Mouse (Mus musculus) megakaryocyte, embryonic 14.5 days (primary cell): ENCODE results near the gene Ctsw. TPM values are rescaled to one million over a fixed set of nuclear protein-coding genes. Genes with fewer than 3 reads are reported as not detected.

Source experiments
- H3K27me3 ChIP-seq: replicated peaks from 2 replicates; pipeline ENCODE3; 2012; ENCODE audit warnings: inconsistent platforms
- H3K36me3 ChIP-seq: replicated peaks from 2 replicates; pipeline ENCODE3; 2012; ENCODE audit warnings: low read length, inconsistent platforms, mixed read lengths
- H3K4me1 ChIP-seq: 2 replicates; pipeline ENCODE4 v1.6.1; 2012; ENCODE audit warnings: inconsistent platforms
- H3K4me3 ChIP-seq: replicated peaks from 2 replicates; pipeline ENCODE3; 2012; ENCODE audit warnings: moderate library complexity, mild to moderate bottlenecking, inconsistent platforms
- H3K9me3 ChIP-seq: 2 replicates; pipeline ENCODE4 v1.6.1; 2012; ENCODE audit warnings: inconsistent platforms
- FLI1 ChIP-seq: IDR thresholded peaks from 2 replicates; pipeline ENCODE4 v1.6.1; 2012; ENCODE audit warnings: low read length, inconsistent platforms, mixed read lengths
- GATA1 ChIP-seq: IDR thresholded peaks from 3 replicates; pipeline ENCODE4 v1.6.1; 2012; ENCODE audit warnings: mixed read lengths, low read length, inconsistent platforms, borderline replicate concordance
- polyA plus RNA-seq: library from polyadenylated mRNA; stranded (reverse); fragments of >175 nt; gene quantifications from 2 replicates; pipeline ENCODE4 v1.2.3, GENCODE M21; 2012; ENCODE audit warnings: low replicate concordance; ENCODE audit not compliant: insufficient read depth

The Ctsw gene
- polyA plus RNA-seq, 1 experiment, result not detected

- no peaks in the 10 kb centered on the region for H3K36me3 ChIP-seq
- peaks cover 11% of the 10 kb centered on the region for H3K9me3 ChIP-seq
- H3K4me3 ChIP-seq, result no peak overlapping the region
- TF ChIP-seq GATA1 (no peak), FLI1 (no peak)
- peaks cover 35% of the 10 kb centered on the region for H3K4me1 ChIP-seq
- H3K27me3 ChIP-seq, result peaks cover 58% of the 10 kb centered on the region
Measured at GRCm38 (mm10) chr19:5444371-5444908, 23.9 kb downstream of the Ctsw start.

- peaks cover 66% of the 10 kb centered on the region for H3K4me1 ChIP-seq
- no peaks in the 10 kb centered on the region for H3K9me3 ChIP-seq
- TF ChIP-seq GATA1, result no peak
- TF ChIP-seq FLI1, result no peak
- H3K27me3 ChIP-seq, result peaks cover 18% of the 10 kb centered on the region
- H3K36me3 ChIP-seq, result no peaks in the 10 kb centered on the region
- peak overlapping the region; percentile 91 for H3K4me3 ChIP-seq
Measured at GRCm38 (mm10) chr19:5433951-5434350, 34.4 kb downstream of the Ctsw start.

DNA sequence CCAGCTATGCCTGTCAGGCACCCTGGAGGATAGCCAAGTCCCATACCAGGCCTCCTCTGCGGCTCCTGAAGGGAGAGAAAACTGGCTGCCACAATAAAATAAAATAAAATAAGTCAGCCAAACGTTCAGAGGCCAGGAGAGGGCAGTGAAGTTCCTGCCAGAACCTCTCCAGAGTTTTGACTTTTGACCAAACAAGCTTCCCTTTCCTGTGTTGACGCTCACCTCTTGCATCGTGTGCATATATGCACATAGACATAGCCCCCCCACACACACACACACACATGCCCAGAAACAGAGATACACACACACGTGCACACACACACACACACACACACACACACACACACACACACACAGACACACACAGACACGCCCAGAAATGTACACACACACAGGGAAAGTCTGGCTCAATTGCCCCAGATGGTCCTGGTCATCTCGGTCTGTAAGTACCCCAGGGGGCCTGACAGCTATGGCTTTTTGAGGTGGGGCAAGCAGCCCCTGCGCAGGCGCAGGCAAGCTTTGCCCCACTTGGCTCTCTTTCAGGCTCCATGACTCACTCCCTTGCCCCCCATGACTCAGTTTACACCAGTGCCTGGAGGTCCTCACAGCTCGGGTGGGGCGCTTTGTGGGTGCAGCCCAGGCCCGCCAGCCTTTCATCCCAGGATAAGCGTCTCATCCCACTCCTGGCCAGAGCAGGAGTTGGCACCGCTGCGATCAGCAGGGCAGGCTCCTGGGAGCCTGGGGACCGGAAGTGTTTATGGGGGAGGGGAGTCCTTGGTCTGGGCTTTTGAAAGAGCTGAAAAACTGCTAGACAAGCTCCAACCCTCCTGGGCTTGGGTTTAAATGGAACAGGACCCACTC is 35.1 kb downstream of the Ctsw start:
- Histone ChIP-seq H3K9me3 (no peaks in the 10 kb centered on the region), H3K27me3 (peaks cover 18% of the 10 kb centered on the region), H3K4me1 (peaks cover 69% of the 10 kb centered on the region), H3K4me3 (peak overlapping the region; percentile 91), H3K36me3 (peaks cover 1% of the 10 kb centered on the region)
- TF ChIP-seq GATA1 (no peak), FLI1 (no peak)

DNA sequence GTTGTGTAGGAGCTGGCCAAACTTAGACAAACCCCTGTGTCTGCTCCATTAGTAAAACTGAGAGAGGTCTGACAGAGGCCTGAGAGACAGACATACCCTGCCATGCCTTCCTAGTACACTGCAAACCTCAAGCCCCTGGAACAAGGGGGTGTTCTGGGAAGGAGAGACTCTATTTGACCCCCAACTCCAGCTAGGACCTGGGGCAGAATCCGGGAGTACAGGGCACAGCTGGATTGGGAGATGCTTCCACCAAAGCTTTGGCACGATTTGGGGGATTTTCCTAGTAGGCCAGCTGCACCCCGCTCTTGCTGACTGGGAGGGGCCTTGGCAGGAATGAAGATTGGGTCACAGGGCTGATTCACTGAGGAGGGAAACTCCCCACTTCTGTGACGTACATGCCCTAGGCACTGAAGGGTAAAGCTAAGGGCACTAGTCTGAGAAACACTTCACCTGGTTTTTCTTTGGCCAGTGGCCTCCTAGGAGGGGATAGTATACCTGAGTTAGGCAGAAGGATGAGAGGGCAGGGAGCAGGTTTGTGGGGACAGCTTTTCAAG is 36.3 kb downstream of the Ctsw start:
- TF ChIP-seq GATA1 (no peak), FLI1 (no peak)
- Histone ChIP-seq H3K4me3 (no peak overlapping the region), H3K27me3 (peaks cover 12% of the 10 kb centered on the region), H3K4me1 (peaks cover 68% of the 10 kb centered on the region), H3K9me3 (no peaks in the 10 kb centered on the region), H3K36me3 (peaks cover 11% of the 10 kb centered on the region)

GRCm38 (mm10) chr19:5430408-5430807 is 37.9 kb downstream of the Ctsw start:
- no peak overlapping the region for H3K4me3 ChIP-seq
- TF ChIP-seq FLI1 (no peak), GATA1 (no peak)
- peaks cover 10% of the 10 kb centered on the region for H3K27me3 ChIP-seq
- H3K36me3 ChIP-seq, result peaks cover 23% of the 10 kb centered on the region
- peaks cover 78% of the 10 kb centered on the region for H3K4me1 ChIP-seq
- no peaks in the 10 kb centered on the region for H3K9me3 ChIP-seq

GRCm38 (mm10) chr19:5429806-5430205 is 38.5 kb downstream of the Ctsw start:
- TF ChIP-seq FLI1 (no peak), GATA1 (no peak)
- peaks cover 10% of the 10 kb centered on the region for H3K27me3 ChIP-seq
- H3K36me3 ChIP-seq, result peaks cover 23% of the 10 kb centered on the region
- H3K4me1 ChIP-seq, result peaks cover 75% of the 10 kb centered on the region
- H3K4me3 ChIP-seq, result no peak overlapping the region
- no peaks in the 10 kb centered on the region for H3K9me3 ChIP-seq

DNA sequence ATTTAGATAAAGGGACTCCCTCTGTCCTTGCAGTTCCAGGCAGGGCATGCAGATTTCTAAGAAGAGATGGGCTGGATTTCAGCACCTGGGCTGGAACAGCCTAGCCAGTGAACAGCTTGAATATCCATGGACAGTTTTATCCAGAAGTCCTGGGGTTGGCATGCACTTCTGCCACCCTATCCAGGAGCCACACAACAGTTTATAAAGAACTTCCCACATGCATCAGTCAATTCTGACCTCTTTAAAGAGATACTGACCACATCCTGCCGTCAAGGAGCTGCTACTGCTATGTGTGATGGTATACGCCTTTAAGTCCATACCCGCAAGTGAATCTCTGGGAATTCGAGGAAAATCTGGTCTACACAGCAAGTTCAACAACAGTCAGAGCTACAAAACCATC is 39.1 kb downstream of the Ctsw start:
- TF ChIP-seq FLI1, result no peak
- no peak for TF ChIP-seq GATA1
- peaks cover 70% of the 10 kb centered on the region for H3K4me1 ChIP-seq

DNA sequence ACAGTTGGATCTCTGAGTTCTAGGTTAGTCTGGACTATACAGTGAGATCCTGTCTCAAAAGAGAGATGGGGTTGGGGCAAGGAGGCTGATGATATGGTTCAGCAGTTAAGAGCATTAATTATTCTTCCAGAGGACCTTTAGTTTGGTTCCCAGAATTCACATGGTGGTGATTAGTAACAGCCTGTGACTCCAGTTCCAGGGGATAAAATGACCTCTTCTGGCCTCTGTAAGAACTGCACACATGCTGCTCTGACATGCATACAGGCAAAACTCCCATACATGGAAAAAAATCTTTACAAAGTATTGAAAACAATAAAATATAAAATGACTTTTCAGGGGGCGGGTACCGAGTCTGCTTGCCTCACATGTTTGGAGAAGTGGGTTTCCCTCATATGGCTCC is 40.2 kb downstream of the Ctsw start:
- Histone ChIP-seq H3K36me3 (peaks cover 30% of the 10 kb centered on the region), H3K4me1 (peaks cover 70% of the 10 kb centered on the region), H3K9me3 (no peaks in the 10 kb centered on the region), H3K4me3 (no peak overlapping the region), H3K27me3 (peaks cover 8% of the 10 kb centered on the region)
- no peak for TF ChIP-seq GATA1
- no peak for TF ChIP-seq FLI1

More for the DNA sequence above, 39.1 kb downstream of the Ctsw start:
- Histone ChIP-seq H3K9me3 (no peaks in the 10 kb centered on the region), H3K4me3 (no peak overlapping the region), H3K27me3 (peaks cover 8% of the 10 kb centered on the region), H3K36me3 (peaks cover 23% of the 10 kb centered on the region)

DNA sequence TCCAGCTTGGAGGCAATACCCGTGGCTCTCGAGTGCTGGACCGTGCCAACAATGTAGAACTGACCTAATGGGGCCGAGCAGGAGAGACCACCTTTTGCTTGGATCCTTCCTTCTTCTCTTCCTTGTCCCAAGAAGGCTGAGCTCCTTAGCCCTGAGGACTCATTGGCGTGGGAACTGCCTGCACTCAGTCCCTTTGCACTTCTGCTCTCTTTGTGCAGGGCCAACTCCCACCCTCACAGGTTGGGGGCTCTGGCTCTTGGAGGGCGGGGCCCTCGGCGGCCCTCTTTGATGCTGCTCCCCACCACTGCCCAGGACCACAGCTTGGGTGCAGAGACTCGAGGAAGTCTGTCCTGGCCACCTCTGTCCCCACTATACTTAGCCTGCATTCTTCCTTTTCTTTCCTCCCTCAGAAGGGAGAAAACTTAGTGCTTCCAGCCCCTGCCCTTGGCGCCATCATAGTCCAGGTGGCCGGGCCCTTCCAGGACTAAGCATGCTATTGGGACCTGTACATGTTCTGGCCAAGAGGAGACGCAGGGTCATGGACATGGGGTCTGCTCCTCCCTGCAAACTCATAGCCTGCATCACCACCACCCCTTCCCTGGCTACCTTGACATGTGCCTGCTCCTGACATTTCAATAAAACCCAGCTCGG is 41.5 kb downstream of the Ctsw start:
- Histone ChIP-seq H3K4me3 (peak overlapping the region; percentile 100), H3K36me3 (peaks cover 43% of the 10 kb centered on the region), H3K9me3 (no peaks in the 10 kb centered on the region), H3K4me1 (peaks cover 67% of the 10 kb centered on the region), H3K27me3 (peaks cover 6% of the 10 kb centered on the region)
- TF ChIP-seq GATA1 (no peak), FLI1 (no peak)
